Mouse (Mus musculus) small intestine, adult 2 months (tissue): ENCODE results near the gene Sh3pxd2a.

Source experiments
- CTCF ChIP-seq: fragments of 200-500 bp; IDR thresholded peaks from 2 replicates; pipeline ENCODE4 v1.5.1; 2012; ENCODE audit warnings: low read depth, mild to moderate bottlenecking, control low read depth, inconsistent platforms, low read length, moderate library complexity, mixed read lengths; ENCODE audit not compliant: insufficient replicate concordance, insufficient read length; ENCODE audit errors: extremely low read depth
- POLR2A ChIP-seq: fragments of 200-500 bp; IDR thresholded peaks from 2 replicates; pipeline ENCODE4 v1.6.1; 2012; ENCODE audit warnings: low read depth, mild to moderate bottlenecking, control low read depth, inconsistent platforms, low read length, moderate library complexity

DNA sequence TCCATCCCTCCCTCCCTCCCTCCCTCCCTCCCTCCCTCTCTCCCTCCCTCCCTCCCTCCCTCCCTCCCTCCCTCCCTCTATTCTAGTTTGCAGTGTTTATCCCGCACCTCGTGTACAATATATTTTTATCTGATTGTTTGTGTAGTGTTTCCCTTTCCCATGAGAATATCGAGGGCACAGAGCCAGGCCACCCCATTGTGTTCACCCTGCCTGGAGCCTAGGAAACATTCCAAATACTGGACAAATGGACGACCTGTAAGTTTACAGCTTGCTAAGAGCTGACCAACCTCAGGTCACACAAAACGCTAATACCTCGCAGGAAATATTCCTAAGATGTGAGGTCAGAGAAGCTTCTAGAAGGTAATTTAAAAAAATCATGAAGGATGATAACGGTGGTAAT lies 12.0 kb downstream of the Sh3pxd2a start:
- TF ChIP-seq CTCF (no peak), POLR2A (no peak)
